Mouse (Mus musculus): ENCODE measurements around the gene Pcid2.

The Pcid2 gene

DNA sequence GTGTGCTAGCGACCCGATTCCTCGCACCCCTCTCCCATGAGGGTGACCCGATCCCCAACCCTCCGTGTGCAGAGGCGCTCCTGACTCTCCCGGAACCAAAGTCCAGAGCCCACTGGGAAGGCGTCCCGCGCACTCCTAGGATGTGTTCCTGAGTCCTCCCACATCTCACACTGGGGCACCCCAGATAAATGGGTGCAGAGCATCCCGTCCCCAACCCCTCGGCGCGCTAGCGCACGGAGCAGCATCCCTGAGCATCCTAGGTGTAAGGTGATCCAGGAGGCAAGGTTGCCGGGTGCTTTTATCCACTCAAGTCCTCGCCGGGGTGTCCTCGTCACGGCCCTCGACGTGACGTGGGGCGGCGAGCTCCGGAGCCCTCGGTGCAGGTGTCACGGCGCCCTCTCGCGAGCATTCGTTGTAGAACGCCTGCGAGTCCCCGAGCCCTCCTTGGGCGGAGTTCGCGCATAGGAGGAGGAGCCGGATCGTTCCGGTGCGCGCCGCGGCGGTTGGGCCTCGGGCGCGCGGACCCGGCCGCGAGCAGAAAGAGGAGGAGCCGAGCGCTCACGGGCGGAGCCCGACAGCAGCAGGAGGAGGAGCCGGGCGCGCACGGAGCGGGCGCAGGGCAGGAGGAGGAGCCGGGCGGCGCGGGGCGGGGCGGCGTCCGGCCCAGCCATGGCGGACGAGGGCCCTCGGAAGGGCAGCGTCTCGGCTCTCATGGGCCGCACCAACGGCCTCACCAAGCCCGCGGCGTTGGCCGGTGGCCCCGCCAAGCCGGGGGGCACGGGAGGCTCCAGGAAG, at the start of gene Pcid2, which contains the start of gene Cul4a:
Pcid2 (minus strand) TSS at position 373 of the 795 bp plus-strand sequence.
Cul4a (plus strand) TSS at position 535 of the 795 bp plus-strand sequence.
- peak; percentile 97 for DNase-seq (ENCODE audit: extremely low read depth, insufficient read length, low spot score)

DNA sequence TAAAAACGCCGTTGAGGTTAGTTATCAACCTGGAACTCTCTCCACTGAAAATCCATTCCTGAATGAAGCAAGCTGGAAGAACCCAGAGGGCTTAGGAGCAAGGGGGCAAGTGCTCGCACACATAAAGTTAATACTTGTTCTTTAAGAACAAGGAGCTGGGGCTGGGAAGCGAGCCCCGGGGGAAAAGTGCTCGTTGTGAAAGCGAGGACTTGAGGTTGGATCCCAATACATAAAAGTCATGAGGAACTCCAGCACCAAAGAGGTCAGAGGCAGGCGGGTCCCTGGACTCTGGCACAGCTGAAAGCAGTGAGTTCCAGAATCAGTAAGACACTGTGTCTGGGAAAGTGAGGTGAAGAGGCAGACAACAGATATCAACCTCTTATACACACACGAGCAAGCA, 48.8 kb upstream of the Pcid2 start:
- DNase-seq (ENCODE audit: extremely low read depth, insufficient read length, low spot score), result no peak

DNA sequence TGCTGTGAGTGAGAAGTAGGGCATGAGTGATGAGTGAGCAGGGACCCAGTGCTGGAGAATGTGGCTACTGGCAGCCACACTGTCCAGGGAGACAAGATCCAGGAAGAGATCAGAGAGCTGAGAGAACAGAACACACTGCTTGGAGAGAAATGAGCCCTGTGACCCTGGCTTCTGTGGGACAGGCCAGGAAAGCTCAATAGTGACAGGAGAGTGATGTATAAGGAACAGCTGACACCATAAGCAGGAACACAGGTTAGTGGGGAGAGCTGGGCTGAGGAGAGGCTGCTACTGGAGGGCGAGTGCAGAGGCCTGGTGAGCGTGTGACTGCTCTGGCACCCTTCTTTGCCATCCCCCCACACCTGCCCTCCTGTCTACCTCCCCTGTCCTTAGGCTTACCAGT, 45.7 kb upstream of the Pcid2 start:
- no peak for DNase-seq (ENCODE audit: extremely low read depth, insufficient read length, low spot score)

DNA sequence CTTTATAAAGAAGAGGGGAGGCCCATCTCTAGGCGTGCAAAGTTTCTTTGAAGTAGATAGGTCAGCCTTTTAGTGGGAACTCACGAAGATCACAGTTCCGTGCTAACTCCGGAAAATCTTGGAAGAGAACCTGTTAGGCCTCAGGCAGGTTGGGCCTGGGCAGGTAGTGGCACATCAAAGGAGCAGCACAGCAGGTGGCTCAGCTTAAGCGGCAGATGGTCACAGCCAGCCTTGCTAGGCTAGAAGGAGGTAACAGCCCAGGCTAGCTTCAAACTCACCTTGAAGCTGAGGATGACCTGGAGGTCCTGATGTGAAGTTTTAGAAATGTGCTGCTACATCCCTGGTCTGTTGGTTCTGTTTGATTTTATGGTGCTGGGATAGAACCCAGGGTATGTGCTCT, 44.6 kb upstream of the Pcid2 start:
- DNase-seq (ENCODE audit: extremely low read depth, insufficient read length, low spot score), result no peak

DNA sequence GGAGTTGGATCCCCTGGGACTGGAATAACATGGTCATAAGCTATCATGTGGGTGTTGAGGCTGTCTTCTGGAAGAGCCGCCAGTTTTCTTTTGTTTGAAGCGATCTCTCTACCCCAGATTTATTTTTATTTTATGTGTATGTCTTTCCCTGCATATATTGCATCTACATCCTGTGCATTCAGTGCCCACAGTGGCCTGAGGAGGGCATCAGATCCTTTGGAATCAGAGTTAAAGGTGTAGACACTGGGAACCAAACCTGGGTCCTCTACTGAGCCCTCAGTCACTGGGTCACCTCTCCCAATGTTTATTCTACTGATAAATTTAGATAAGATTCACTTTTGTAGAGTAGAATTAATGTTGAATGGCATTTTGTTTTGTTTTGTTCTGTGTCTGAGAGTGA, 44.0 kb upstream of the Pcid2 start:
- no peak for DNase-seq (ENCODE audit: extremely low read depth, insufficient read length, low spot score)

DNA sequence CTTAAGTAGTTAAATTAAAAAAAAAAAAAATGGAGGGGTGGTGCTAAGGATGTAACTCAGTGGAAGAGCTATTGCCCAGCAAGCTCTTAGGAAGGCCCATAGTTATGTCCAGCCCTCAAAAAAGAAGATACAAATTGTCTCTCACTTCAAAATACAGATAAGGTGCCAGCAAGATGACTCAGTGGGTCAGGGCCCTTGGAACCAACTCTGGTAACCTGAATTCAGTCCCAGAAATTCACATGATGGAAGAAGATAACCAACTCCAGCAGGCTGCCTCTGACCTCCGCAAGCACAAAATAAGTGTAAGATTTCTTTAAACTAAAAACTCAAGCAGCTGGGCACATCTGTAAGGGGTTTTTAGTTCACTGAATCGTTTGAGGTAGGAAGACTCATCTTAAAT, 43.2 kb upstream of the Pcid2 start:
- DNase-seq (ENCODE audit: extremely low read depth, insufficient read length, low spot score), result no peak

DNA sequence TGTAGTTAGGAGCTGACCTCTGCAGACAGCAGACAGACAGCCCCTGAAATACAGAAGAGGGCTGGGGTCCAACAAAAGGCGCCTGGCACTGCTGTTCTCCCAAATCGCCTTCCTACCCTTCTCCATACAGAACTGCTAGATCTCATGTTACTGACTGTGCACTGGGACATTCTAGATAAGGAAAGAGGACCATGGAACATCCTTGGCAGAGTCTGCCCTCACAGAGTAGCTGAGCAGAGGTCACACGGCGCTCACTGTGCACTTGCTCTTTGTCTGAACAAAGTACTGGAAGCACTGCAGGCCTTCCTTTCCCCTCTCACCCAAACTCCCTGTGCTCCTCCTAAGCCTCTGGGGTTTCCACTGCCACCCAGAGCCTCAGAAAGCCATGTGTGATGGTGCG, 36.4 kb upstream of the Pcid2 start:
- DNase-seq (ENCODE audit: extremely low read depth, insufficient read length, low spot score), result no peak

DNA sequence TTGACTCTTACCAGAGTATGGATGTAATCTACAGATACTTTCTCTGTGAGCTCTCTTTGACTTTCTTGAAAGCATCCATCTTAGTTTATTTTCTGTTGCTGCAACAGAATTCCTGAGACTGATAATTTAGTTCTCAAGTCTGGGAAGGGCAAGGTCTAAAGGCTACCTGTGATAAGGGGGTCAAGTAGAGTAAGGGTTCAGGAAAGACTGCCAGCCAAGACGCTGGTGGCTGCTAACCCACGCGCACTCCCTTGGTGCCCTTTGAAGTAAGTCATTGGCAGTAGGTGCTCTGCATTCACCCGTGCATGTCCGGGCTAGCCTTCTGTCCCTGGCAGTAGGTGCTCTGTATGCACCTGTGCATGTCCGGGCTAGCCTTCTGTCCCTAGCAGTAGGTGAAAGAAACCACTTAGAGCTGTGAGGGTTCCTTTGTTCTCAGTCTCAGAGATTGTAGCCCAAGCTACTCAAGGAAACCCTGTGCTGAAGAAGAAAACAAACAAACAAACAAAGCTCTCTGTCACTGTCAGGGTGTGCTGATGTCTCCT, 34.5 kb upstream of the Pcid2 start:
- DNase-seq (ENCODE audit: extremely low read depth, insufficient read length, low spot score), result no peak

DNA sequence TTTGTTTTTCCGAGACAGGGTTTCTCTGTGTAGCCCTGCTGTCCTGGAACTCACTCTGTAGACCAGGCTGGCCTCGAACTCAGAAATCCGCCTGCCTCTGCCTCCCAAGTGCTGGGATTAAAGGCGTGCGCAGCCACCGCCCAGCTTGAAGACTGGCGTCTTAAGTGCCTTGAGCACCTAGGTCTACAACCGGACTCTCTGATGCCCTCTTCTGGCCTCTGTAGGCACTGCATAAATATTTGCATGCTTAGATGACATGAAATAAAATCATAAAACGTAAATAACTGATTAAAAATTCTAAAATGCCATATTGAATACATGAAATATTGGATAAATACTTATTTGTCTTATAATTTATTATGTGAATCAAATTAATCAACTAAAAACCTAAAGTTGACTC, 27.0 kb upstream of the Pcid2 start:
- peak; percentile 48 for DNase-seq (ENCODE audit: extremely low read depth, insufficient read length, low spot score)

DNA sequence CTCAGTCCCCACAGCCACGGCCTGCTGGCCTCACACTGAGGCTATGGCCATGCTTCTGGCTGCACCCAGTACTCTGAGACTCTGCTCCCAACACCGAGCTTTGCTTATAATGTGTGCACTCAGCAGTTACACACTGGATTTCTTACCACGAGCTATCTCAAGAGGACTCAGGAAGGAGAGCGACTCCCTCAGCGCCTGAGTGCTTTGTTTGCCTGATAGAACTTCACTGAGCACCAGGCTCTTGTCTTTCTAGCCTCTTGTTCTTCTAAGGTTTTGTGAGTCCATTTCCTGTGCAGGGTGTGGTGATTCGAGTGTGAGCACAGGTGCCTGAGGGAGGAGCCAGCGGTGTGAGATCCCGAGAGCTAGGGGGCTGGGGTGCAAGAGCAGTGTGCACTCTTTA, 19.6 kb upstream of the Pcid2 start:
- DNase-seq (ENCODE audit: extremely low read depth, insufficient read length, low spot score), result no peak

DNA sequence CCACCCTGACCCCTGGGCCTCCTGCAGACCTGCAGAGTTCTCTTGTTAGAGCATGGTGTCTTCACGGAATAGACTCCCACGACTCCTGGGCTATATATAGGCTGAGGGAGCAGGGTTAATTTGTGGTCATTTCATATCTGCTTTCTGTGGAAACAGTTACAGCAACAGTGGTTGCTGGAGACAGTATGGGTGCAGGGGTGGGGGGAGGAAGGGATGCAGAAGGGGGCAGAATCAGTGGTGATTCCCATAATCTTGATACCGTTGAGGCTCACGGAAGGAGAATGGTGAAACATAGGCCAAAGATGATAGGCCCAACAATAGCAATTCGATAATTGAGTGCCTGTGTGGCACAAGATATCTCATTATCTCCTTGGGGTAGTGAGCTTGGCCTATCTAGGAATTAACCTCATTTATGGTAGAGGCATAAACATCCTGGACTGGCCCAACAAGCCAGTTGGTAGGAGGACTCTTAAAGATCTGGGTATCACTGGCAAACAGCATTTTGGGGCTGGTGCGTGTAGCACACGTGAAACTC, 17.7 kb upstream of the Pcid2 start:
- no peak for DNase-seq (ENCODE audit: extremely low read depth, insufficient read length, low spot score)

DNA sequence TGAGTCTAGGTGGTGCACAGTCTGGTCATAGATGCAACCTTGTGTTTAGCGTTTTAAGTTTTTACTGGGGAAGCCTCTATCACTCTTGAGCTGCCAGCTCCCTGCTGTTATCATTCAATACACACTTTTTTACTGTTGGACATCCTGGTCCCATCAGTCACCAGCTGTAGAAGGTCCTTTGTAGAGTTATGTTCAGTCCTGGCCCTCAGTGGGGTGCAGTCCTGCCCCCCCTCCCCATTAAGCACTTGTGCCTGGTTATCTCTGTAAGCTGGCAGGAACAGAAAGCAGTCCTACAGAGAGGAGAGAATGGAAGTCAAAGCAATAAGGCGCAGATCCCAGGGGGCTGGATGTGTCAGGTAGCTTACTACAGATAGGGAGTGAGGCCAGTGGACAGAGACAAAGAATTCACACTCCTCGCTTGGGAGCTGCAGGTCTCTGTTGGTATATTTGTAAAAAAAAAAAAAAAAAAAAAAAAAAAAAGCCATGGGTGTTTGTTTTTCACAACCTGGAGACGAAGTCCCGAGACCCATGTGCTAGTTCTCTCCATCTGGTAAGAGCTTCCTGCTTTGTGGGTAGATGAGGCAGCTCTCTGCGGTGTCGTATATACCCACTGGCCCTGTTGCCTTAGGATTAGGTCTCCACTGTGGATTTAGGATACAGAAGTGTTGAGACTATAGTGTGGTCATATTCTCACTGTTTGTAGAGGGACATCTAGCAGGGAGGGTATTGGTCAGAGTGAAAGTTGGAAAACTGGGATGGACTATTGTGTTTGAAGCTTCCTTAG, 15.8 kb upstream of the Pcid2 start:
- DNase-seq (ENCODE audit: extremely low read depth, insufficient read length, low spot score), result no peak

DNA sequence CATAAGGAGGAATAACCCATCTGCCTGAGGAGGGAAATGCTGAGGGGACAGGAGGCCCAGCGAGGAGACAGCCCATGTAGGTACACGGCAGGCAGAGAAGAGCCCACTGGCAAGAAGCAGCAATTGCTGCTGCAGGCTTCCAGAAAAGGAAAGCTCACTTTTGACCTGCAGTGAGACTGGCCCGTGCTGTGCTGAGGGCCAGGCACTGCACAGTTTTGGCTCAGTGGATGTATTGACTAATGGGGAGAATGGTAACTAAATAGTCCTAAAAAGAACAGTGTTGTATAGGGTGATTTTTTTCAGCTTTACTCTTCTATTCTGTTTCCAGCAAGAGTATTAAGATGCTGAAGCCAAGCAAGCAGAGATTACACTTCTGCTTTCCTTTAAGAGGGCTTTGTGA, 13.3 kb upstream of the Pcid2 start:
- DNase-seq (ENCODE audit: extremely low read depth, insufficient read length, low spot score), result no peak

DNA sequence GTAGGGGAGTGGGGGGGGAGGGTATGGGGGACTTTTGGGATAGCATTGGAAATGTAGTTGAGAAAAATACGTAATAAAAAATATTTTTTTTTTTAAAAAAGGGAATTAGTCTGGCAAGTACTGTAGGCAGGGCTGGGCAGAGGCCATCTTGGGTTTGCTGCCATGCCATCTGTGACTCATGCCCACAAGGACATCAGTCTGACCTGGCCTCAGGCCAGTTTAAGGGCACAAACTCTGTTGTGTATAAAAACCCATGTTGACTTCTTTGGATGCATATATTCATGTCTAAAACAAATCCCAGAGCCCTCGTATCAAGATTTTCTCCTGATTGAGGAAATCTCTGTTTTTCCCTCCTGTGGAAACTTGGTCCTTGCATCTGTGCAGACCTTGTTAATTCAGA, 11.8 kb upstream of the Pcid2 start:
- DNase-seq (ENCODE audit: extremely low read depth, insufficient read length, low spot score), result no peak

DNA sequence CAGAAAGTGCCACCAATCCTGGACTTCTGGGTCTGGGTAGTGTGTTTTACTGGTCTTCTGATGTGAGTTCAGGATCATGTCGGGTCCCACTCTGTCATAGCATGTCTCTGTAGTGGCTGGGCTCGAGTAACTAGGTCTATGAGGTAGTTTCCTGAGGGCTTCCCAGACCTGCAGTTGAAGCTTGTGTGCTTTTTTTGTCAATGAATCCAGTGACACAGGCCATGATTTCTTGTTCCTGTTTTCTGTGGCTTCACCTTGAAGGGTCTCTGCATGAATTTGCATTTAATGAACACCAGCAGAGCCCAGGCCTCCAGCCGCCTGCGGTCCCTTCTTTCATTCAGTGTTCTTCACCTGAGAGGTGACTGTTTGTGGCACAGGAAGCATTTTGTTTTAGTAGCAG, 8.0 kb upstream of the Pcid2 start:
- no peak for DNase-seq (ENCODE audit: extremely low read depth, insufficient read length, low spot score)

DNA sequence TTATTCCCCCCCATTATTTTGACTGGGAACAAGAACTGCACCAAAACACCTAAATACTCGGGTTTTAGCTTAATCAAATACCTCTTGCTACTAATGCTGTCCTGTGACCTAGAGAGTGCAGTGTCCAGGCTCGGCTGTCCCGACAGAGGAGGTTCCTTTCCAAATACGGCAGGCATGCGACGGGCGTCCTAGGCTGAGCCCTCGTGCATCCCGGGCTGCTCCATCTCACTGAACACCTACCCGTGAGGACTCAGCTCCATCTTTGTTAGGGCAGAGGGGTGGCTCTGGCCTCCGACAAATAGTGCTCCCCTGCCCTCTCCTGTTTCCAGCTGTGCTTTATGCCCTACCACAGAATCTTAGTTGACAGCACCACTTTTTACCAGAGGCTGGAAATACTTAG, 6.7 kb upstream of the Pcid2 start:
- DNase-seq (ENCODE audit: extremely low read depth, insufficient read length, low spot score), result no peak

DNA sequence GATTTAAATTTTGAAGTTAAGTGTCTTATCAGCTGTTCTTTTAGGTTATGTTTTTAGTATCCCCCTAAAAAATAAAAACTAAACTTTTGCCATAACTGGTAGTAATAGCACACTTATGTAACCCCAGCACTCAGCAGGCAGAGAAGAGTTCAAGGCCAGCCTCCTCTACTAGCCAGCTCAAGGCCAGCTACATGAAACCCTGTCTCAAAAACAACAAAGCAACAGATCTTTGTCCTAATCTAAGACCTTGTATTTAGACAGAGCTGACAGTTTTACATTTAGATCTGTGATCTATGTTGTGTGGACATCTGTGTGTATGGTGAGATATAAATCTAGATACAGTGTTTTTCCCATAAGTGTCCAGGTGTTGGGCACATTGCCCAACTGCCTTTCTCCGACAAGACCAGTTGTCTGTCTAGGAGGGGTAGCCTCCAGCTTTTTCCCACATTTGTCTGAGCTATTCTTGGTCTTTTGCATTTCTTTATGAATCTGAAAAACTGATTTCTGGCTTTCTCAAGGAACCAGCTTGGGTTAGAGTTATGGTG, 4.2 kb upstream of the Pcid2 start:
- no peak for DNase-seq (ENCODE audit: extremely low read depth, insufficient read length, low spot score)

DNA sequence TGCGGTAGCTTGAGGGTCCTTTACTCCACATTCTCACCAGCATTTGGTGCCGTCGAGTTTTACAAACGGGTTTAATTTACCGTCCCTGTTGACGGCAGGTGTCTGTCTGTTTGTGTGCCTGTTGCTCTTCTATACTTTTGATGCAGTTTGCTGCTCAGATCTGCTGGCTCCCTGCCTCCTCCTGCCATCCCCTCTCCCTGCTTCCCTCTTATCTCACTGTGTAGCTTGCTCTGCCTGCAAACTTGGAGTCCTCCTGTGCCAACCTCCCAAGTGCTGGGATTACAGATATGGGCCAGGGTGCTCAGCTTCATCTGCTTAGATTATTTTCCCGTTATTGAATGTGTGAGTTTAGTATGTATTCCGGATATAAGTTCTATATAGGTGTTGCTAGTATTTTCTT, 3.7 kb upstream of the Pcid2 start:
- no peak for DNase-seq (ENCODE audit: extremely low read depth, insufficient read length, low spot score)

DNA sequence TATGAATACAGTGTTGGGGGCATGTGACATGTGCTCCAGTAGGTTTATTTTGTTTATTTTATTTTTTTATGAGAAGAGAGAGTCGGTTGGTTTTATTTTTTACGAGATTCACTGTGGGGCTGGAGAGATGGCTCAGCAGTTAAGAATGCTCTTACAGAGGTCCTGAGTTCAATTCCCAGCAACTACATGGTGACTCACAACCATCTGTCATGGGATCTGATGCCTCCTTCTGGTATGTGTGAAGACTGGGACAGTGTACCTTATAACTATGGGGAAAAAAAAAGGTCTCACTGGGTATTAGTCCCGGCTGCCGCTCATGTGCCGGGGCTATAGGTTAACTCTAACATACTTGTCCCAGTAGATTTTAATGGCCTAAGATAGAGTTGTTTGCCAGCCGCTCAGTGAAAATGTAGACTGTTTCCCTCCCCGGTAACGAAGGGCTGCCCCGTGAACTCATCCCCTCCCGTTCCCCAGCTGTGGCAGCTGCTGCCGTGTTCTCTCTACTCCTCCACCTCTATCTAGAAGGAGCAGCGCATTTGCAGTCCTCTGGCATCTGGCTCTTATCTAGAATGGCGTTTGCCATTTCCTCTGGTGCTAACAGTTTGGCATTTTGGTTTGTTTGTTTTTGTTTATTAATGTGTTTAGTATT, 2.9 kb upstream of the Pcid2 start:
- DNase-seq (ENCODE audit: extremely low read depth, insufficient read length, low spot score), result peak; percentile 30

DNA sequence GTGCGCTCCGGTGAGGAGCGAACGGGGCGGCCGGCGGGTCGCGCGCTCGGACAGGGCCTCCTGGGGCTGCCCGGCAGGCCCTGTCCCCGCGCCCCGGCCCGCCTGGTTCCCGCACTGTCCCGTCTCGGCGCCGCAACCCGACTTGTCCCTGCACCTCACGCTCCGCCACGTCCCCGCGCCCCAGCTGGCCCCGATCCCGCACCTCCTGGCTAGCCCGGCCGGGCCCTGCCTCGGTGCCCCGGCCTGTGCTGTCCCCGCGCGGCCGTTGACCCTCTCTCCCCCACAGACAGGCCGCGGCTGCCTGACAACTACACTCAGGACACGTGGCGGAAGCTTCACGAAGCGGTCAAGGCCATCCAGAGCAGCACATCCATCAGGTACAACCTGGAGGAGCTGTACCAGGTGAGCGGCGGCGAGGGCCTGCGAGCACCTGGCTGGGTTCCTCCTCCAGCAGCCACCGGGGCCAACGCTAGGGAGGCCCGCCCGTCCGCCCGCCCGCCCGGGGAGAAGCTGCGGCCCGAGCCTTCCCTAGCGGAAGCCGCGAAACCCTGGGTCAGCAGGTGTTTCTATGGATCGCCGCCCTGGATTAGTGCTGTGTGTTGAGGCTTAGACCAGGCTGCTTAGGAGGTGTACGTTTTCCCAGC, 771 bp upstream of the Pcid2 start:
- DNase-seq (ENCODE audit: extremely low read depth, insufficient read length, low spot score), result no peak

All from 3134 (cell line).